Mouse (Mus musculus) stomach, postnatal 0 days (tissue): ENCODE measurements around the gene Usp15.

Experiments
- CTCF ChIP-seq: IDR thresholded peaks from 2 replicates; pipeline ENCODE4 v1.5.1; 2016; ENCODE audit warnings: antibody characterized with exemption, low read depth, mild to moderate bottlenecking, moderate library complexity
- EP300 ChIP-seq: optimal IDR thresholded peaks from 2 replicates; pipeline ENCODE3; 2016; ENCODE audit warnings: antibody characterized with exemption

GRCm38 (mm10) chr10:123101303-123101702 lies 95.5 kb downstream of the Usp15 start:
- TF ChIP-seq EP300 (no peak), CTCF (no peak)
